Mouse (Mus musculus) cerebellum, postnatal 14 days (tissue): ENCODE measurements around the gene Gm49321.

ENCODE experiments used
- DNase-seq, 2 experiments: peaks; one replicate each; pipeline ENCODE4 v3.0.0; 2021; ENCODE audit warnings: mixed read lengths in 2 of 2

The Gm49321 gene

DNA sequence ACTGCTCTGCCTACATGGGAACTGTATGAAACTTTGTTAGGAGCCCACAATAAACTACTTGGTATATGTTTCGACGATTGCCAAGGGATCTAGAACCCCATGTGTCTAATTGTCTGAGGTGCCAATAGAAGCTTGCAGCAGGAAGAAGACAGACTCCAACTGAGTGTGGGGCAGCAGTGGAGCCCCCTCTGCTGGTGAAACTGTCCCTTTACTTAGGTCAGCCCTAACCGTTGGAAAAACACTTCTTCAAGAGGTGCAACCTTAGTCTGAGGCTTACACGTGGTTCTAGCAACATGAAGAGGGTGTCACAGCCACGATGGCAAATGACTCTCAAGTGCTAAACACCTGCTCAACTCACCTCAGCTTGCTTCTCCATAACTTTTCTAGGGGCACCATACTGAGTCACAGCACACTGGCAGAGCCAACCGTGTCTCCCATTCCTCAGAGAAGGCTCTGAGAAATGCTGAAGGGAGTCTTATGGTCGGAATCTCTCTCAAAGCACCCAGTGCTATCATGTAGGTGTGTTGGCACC lies 77.4 kb downstream of the Gm49321 start:
- peak; percentile 37 to 59 for DNase-seq

GRCm38 (mm10) chr12:74015491-74015890 lies 78.0 kb downstream of the Gm49321 start:
- DNase-seq, result no peak
